Mouse (Mus musculus) G1E-ER4 (cell line): Measurements from ENCODE around the gene Drg1. TPM values are rescaled to one million over a fixed set of nuclear protein-coding genes. Genes with fewer than 3 reads are reported as not detected.

Experiments used
- GATA1 ChIP-seq: IDR thresholded peaks from one replicate; pipeline ENCODE4 v1.8.0; 2012; ENCODE audit warnings: low read length, inconsistent platforms
- polyA plus RNA-seq: library from polyadenylated mRNA; stranded (reverse); fragments of >175 nt; gene quantifications from 2 replicates; pipeline ENCODE4 v1.2.3, GENCODE M21; 2012

Drg1 gene
- polyA plus RNA-seq, 1 experiment: 103 TPM

GRCm38 (mm10) chr11:3201326-3202230, 64.6 kb downstream of the Drg1 start:
- no peak for TF ChIP-seq GATA1

- TF ChIP-seq GATA1: no peak
Observed at GRCm38 (mm10) chr11:3193363-3193762, 72.9 kb downstream of the Drg1 start, which contains the start of gene Sfi1. TSS of gene Sfi1 (minus strand) at chr11:3193463.

Other genes with a start within 250 kb of the Drg1 start
- gene Sfi1, start 73.0 kb downstream of the Drg1 start, polyA plus RNA-seq: 39.0 and 40.6 TPM in 2 replicates
- 81.0 and 161 TPM in 2 replicates for gene Eif4enif1, start 64.0 kb downstream of the Drg1 start, polyA plus RNA-seq
- gene Patz1, start 22.5 kb upstream of the Drg1 start, polyA plus RNA-seq: 108 and 127 TPM in 2 replicates
- 0.17 and 0.24 TPM in 2 replicates for gene Pik3ip1, start 64.0 kb upstream of the Drg1 start, polyA plus RNA-seq
- gene Limk2, start 142.8 kb upstream of the Drg1 start, polyA plus RNA-seq: 27.6 and 33.3 TPM in 2 replicates
- 1.8 and 2.1 TPM in 2 replicates for gene Rnf185, start 185.9 kb upstream of the Drg1 start, polyA plus RNA-seq
- gene Pla2g3, start 221.9 kb upstream of the Drg1 start, polyA plus RNA-seq: 0.02 TPM in 1 of 2 replicates, not detected in the other
- gene Inpp5j, start 238.4 kb upstream of the Drg1 start, polyA plus RNA-seq: not detected in 2 replicates
- gene Selenom, start 248.3 kb upstream of the Drg1 start, polyA plus RNA-seq: not detected in 2 replicates